Mouse (Mus musculus) heart, postnatal 0 days (tissue): ENCODE data around the gene Stk38. TPM values are rescaled to one million over a fixed set of nuclear protein-coding genes. Genes with fewer than 3 reads are reported as not detected.

Source experiments
- ATAC-seq: fragments of 200-750 bp; cut with Nextera tagmentation; 2 replicates; pipeline ENCODE4 v1.8.0; 2017; ENCODE audit warnings: low read depth, moderate number of reproducible peaks, moderate library complexity; ENCODE audit not compliant: insufficient read depth
- DNase-seq: peaks from one replicate; pipeline ENCODE4 v3.0.0-alpha.2; 2016; ENCODE audit warnings: low spot score
- H3K27ac ChIP-seq: fragments of 300-500 bp; sonication (generic); 2 replicates; pipeline ENCODE4 v1.5.1; 2014; ENCODE audit warnings: low read depth, mild to moderate bottlenecking
- H3K27me3 ChIP-seq: fragments of 300-500 bp; sonication (generic); 2 replicates; pipeline ENCODE4 v1.6.1; 2014; ENCODE audit warnings: low read length, mixed read lengths; ENCODE audit not compliant: control insufficient read depth, insufficient read depth
- H3K36me3 ChIP-seq: fragments of 300-500 bp; sonication (generic); replicated peaks from 2 replicates; pipeline ENCODE4 v1.6.1; 2014; ENCODE audit warnings: low read length, mixed read lengths; ENCODE audit not compliant: control insufficient read depth, insufficient read depth
- H3K4me1 ChIP-seq: fragments of 300-500 bp; sonication (generic); 2 replicates; pipeline ENCODE4 v1.6.1; 2014; ENCODE audit warnings: antibody characterized with exemption; ENCODE audit not compliant: control insufficient read depth, insufficient read depth
- H3K4me2 ChIP-seq: fragments of 300-500 bp; sonication (generic); 2 replicates; pipeline ENCODE4 v1.6.1; 2014; ENCODE audit warnings: low read depth, mild to moderate bottlenecking, low read length, moderate library complexity
- H3K4me3 ChIP-seq: fragments of 300-500 bp; sonication (generic); 2 replicates; pipeline ENCODE4 v1.5.1; 2014; ENCODE audit warnings: low read depth, low read length
- H3K9ac ChIP-seq: fragments of 300-500 bp; sonication (generic); replicated peaks from 2 replicates; pipeline ENCODE4 v1.6.1; 2014; ENCODE audit warnings: low read depth, low read length, mixed read lengths
- H3K9me3 ChIP-seq: fragments of 300-500 bp; sonication (generic); replicated peaks from 2 replicates; pipeline ENCODE4 v1.6.1; 2016; ENCODE audit warnings: low read length; ENCODE audit not compliant: control insufficient read depth
- CTCF ChIP-seq: IDR thresholded peaks from 2 replicates; pipeline ENCODE4 v1.5.1; 2016; ENCODE audit warnings: antibody characterized with exemption, control low read depth, low read depth
- EP300 ChIP-seq: IDR thresholded peaks from 2 replicates; pipeline ENCODE4 v1.6.1; 2016; ENCODE audit warnings: antibody characterized with exemption, low read depth
- WGBS: fragments of 180-500 bp; shearing (Covaris S2); extraction: QIAGEN DNeasy Blood & Tissue Kit; methylation state at CpG from one replicate; pipeline ENCODE4 v1.1.7; 2014; 5-methylcytosine and 5-hydroxymethylcytosine counted together
- polyA plus RNA-seq: library from polyadenylated mRNA; unstranded; fragments of >200 nt; fragmentation: Nextera tagmentation; extraction: Ambion mirVana; gene quantifications from 2 replicates; pipeline ENCODE4 v1.2.1, GENCODE M21; 2015
- total RNA-seq: library from RNA; depleted of rRNA; stranded (reverse); fragments of >200 nt; gene quantifications from 2 replicates; pipeline ENCODE4 v1.2.3, GENCODE M21; 2014; ENCODE audit warnings: low replicate concordance

Stk38 gene
- total and polyA plus RNA-seq, 2 experiments from 2014 or later = 49.8 to 53.7 TPM

DNA sequence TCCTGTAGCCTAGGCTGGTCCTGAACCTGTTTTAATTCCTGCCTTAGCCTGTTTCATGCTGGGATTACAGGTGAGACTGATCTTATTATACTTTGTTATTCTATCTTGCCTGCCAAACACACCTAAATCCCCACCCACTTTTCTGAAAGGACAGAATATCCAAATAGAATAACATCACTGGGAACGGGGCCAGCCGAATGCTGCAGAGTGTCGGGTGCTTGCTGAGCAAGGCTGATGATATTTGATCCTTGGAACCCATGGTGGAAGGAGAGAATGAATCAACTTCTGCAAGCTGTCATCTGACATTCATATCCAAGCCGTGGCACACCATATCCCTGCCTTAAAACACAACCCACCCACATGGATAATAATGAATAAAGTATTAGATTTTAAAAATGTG lies 59.1 kb downstream of the Stk38 start:
- Histone ChIP-seq H3K4me2 (no peak overlapping the region), H3K27ac (no peak overlapping the region), H3K4me3 (no peak overlapping the region), H3K9me3 (no peaks in the 10 kb centered on the region), H3K36me3 (no peaks in the 10 kb centered on the region), H3K4me1 (peaks cover 13% of the 10 kb centered on the region), H3K9ac (no peak overlapping the region), H3K27me3 (no peaks in the 10 kb centered on the region)
- ATAC-seq (no peak), DNase-seq (no peak)
- WGBS = 54% methylated on average over 4 of the region's 4 CpGs
- TF ChIP-seq CTCF = no peak
- no peak for TF ChIP-seq EP300

- H3K36me3 ChIP-seq = no peaks in the 10 kb centered on the region
- ATAC-seq (no peak), DNase-seq (no peak)
- no peak overlapping the region for H3K9ac ChIP-seq
- TF ChIP-seq CTCF (no peak), EP300 (no peak)
- no peaks in the 10 kb centered on the region for H3K27me3 ChIP-seq
- no peak overlapping the region for H3K4me3 ChIP-seq
- H3K9me3 ChIP-seq = no peaks in the 10 kb centered on the region
- no peak overlapping the region for H3K27ac ChIP-seq
- H3K4me2 ChIP-seq = no peak overlapping the region
- peaks cover 6% of the 10 kb centered on the region for H3K4me1 ChIP-seq
- WGBS = 89% methylated on average over 19 of the region's 19 CpGs
Measured at GRCm38 (mm10) chr17:28947011-28947939, 60.5 kb downstream of the Stk38 start.

DNA sequence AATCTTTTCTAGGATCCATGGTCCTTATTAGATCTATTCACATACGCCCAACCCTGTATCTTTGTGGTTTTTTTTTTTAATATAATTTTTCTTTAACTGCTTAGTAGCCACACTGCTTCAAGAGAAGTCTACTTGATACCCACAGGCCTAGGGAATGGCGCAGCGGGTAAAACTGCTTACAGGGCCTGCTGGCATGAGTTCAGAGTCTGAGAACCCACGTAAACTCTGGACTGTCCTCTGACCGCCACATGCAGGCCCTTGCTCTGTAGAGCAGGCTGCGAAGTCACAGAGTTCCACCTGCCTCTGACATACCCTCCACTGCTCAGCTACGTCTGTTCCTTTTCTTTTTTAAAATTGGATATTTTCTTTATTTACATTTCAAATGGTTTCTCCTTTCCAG lies 63.3 kb downstream of the Stk38 start:
- H3K9ac ChIP-seq = no peak overlapping the region
- H3K4me1 ChIP-seq = no peaks in the 10 kb centered on the region
- no peaks in the 10 kb centered on the region for H3K36me3 ChIP-seq
- H3K27ac ChIP-seq = no peak overlapping the region
- no peak overlapping the region for H3K4me2 ChIP-seq
- DNase-seq = no peak
- 87% methylated on average over 7 of the region's 7 CpGs for WGBS
- no peaks in the 10 kb centered on the region for H3K27me3 ChIP-seq
- no peaks in the 10 kb centered on the region for H3K9me3 ChIP-seq
- H3K4me3 ChIP-seq = no peak overlapping the region
- ATAC-seq = no peak
- TF ChIP-seq CTCF (no peak), EP300 (no peak)

DNA sequence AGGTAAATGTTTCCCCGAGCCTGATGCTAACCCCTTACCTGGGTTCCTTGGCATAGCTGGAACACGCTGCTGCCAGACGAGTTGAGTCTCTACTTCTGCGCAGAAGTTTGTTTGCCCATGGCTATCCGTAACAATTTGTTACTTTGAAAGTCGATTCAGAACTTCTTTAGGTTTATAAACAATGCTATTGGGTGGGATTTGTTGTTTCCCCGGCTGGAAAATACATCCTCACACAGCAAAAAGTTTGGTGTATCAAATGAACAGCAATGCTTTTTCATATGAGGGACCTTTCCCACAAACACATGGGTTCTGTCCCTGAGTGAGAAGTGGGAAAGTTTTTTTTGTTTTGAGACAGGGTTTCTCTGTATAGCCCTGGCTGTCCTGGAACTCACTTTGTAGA lies 64.1 kb downstream of the Stk38 start, which contains the start of gene Pxt1:
TSS of gene Pxt1 (minus strand) at position 101 of the 400 bp plus-strand sequence.
- Histone ChIP-seq H3K36me3 (no peaks in the 10 kb centered on the region), H3K9me3 (no peaks in the 10 kb centered on the region), H3K4me1 (no peaks in the 10 kb centered on the region), H3K9ac (no peak within 1 kb of the TSS), H3K27ac (no peak within 1 kb of the TSS), H3K4me2 (no peak within 1 kb of the TSS), H3K27me3 (no peaks in the 10 kb centered on the region), H3K4me3 (no peak within 1 kb of the TSS)
- WGBS = 83% methylated on average over 7 of the region's 7 CpGs
- DNase-seq (no peak), ATAC-seq (no peak)
- no peak for TF ChIP-seq EP300
- no peak for TF ChIP-seq CTCF

GRCm38 (mm10) chr17:28942101-28942500 lies 65.7 kb downstream of the Stk38 start:
- Histone ChIP-seq H3K9me3 (no peaks in the 10 kb centered on the region), H3K27ac (no peak overlapping the region), H3K9ac (no peak overlapping the region), H3K27me3 (no peaks in the 10 kb centered on the region), H3K4me2 (no peak overlapping the region), H3K36me3 (no peaks in the 10 kb centered on the region), H3K4me3 (no peak overlapping the region), H3K4me1 (no peaks in the 10 kb centered on the region)
- ATAC-seq (no peak), DNase-seq (no peak)
- WGBS = 69% methylated on average over 10 of the region's 11 CpGs
- TF ChIP-seq EP300 = no peak
